Mouse (Mus musculus) intestine, embryonic 16.5 days (tissue): ENCODE data around the gene Mtmr12. TPM values are rescaled to one million over a fixed set of nuclear protein-coding genes. Genes with fewer than 3 reads are reported as not detected.
A peak's percentile ranks its signal among the peaks of the same experiment; 100 is the strongest.

Source experiments
- ATAC-seq: fragments of 200-750 bp; cut with Nextera tagmentation; 2 replicates; pipeline ENCODE4 v1.8.0; 2017; ENCODE audit warnings: moderate TSS enrichment, moderate library complexity
- H3K27ac ChIP-seq: fragments of 300-500 bp; sonication (generic); 2 replicates; pipeline ENCODE4 v1.5.1; 2014; ENCODE audit warnings: mild to moderate bottlenecking, low read length
- H3K27me3 ChIP-seq: fragments of 300-500 bp; sonication (generic); replicated peaks from 2 replicates; pipeline ENCODE4 v1.6.1; 2014; ENCODE audit warnings: low read length, control low read depth, mixed read lengths; ENCODE audit not compliant: control insufficient read depth, insufficient read depth
- H3K36me3 ChIP-seq: fragments of 300-500 bp; sonication (generic); 2 replicates; pipeline ENCODE4 v1.6.1; 2014; ENCODE audit warnings: low read length, control low read depth; ENCODE audit not compliant: control insufficient read depth, insufficient read depth
- H3K4me1 ChIP-seq: fragments of 300-500 bp; sonication (generic); 2 replicates; pipeline ENCODE4 v1.6.1; 2014; ENCODE audit warnings: low read length, control low read depth, mixed read lengths; ENCODE audit not compliant: control insufficient read depth, insufficient read depth
- H3K4me2 ChIP-seq: fragments of 300-500 bp; sonication (generic); 2 replicates; pipeline ENCODE4 v1.6.1; 2014; ENCODE audit warnings: low read depth, low read length, control low read depth
- H3K4me3 ChIP-seq: fragments of 300-500 bp; sonication (generic); 2 replicates; pipeline ENCODE4 v1.5.1; 2014; ENCODE audit warnings: mild to moderate bottlenecking, low read length
- H3K9ac ChIP-seq: fragments of 300-500 bp; sonication (generic); 2 replicates; pipeline ENCODE4 v1.6.1; 2014; ENCODE audit warnings: low read depth, low read length
- H3K9me3 ChIP-seq: fragments of 300-500 bp; sonication (generic); 2 replicates; pipeline ENCODE4 v1.6.1; 2016; ENCODE audit warnings: low read length, control low read depth; ENCODE audit not compliant: control insufficient read depth
- WGBS: fragments of 180-500 bp; shearing (Covaris S2); extraction: QIAGEN DNeasy Blood & Tissue Kit; methylation state at CpG from one replicate; pipeline ENCODE4 v1.1.7; 2014; 5-methylcytosine and 5-hydroxymethylcytosine counted together
- microRNA counts: library from miRNA; unstranded; fragments of <30 nt; microRNA quantifications from one replicate; lab custom pipeline; 2016
- microRNA-seq: library from miRNA; unstranded; fragments of <30 nt; microRNA quantifications from one replicate; pipeline ENCODE4, GENCODE M21; 2016
- polyA plus RNA-seq: library from polyadenylated mRNA; unstranded; fragments of >200 nt; fragmentation: Nextera tagmentation; extraction: Ambion mirVana; gene quantifications from 2 replicates; pipeline ENCODE4 v1.2.1, GENCODE M21; 2015

Mtmr12 gene
- polyA plus RNA-seq, 1 experiment from 2014 or later = 16.4 TPM

DNA sequence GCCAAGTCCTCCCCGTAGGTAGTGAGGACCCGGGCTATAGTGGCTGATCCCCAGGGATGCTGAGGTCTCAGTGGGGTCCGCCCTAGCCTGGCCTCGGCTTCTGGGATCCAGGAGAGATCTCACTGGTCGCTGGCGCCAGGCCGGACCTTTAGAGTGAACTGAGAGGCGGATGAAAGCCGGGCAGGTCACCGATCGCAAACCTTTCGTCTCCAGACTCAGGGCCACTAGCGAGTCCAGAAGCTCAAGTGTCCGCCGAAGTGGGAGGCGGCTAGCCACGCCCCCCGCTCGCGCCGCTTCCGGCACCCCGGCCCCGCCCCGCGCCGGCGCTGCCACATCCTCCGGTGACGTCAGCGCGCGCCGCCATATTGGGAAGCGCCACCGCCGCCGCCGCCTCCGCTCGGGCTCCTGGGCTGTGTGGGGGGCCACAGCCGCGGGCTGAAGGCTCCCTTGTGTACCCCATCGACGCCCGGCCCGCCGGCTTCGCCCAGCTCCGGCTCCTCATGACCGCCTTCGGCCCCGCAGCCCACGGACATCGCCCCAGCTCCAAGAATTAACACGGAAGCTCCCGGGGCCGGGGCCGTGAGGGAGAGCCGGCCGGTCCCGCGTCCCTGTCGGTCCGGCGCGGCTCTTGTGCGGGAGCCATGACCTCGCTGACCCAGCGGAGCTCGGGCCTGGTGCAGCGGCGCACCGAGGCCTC is 116.4 kb downstream of the Mtmr12 start, which contains the start of gene Golph3:
Gene Golph3, plus strand, starts transcription at position 360 of the 697 bp plus-strand sequence.
- peak within 1 kb of the TSS; percentile 98 for H3K4me3 ChIP-seq
- peak within 1 kb of the TSS; percentile 95 for H3K27ac ChIP-seq
- peak within 1 kb of the TSS; percentile 83 for H3K4me2 ChIP-seq
- WGBS = under 1% methylated on average over 74 of the region's 74 CpGs
- peaks cover 11% of the 10 kb centered on the region for H3K4me1 ChIP-seq
- no peaks in the 10 kb centered on the region for H3K9me3 ChIP-seq
- peak within 1 kb of the TSS; percentile 99 for H3K9ac ChIP-seq
- H3K27me3 ChIP-seq = no peaks in the 10 kb centered on the region
- no peaks in the 10 kb centered on the region for H3K36me3 ChIP-seq
- ATAC-seq = peak; percentile 96

DNA sequence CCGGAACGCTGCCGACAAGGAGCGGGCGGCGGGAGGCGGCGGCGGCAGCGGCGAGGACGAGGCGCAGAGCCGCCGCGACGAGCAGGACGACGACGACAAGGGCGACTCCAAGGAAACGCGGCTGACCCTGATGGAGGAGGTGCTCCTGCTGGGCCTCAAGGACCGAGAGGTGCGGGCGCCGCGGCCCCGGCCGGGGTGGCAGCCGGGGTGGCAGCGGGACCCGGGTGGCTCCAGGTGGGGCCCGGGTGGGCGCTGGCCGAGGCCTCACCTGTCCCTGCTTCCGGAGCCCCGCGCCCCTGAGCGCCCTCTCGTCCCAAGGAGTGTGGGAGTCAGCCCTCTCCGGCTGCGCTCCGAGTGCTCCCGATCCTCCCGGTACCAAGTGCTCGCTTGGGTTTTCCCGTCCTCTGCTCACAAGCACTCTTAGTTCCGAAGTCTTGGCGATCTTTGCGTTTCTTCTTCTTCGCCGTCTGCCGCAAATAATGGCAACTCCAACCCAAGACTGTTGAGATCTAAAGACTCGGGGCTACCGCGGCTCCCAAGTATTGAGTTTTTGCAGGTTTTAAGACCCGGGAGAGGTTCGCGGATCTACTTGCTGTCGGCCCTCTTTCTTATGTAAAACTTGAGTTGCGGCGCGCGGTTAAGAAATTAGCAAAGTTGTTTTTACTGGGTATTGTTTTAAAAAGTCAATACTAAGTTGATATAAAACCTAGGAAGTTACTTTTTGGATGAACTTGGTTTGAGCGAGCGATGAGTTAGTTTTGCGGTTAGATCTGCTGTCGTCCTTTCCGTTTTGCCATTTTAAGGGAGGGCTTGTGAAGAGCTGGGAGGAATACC is 117.2 kb downstream of the Mtmr12 start, which contains the start of gene 1810049J17Rik:
Gene 1810049J17Rik, minus strand, starts transcription at position 112 of the 834 bp plus-strand sequence.
- H3K4me2 ChIP-seq = peak within 1 kb of the TSS; percentile 83
- H3K27ac ChIP-seq = peak within 1 kb of the TSS; percentile 95
- peak; percentile 45 for ATAC-seq
- H3K27me3 ChIP-seq = no peaks in the 10 kb centered on the region
- WGBS = under 1% methylated on average over 70 of the region's 70 CpGs
- peak within 1 kb of the TSS; percentile 98 for H3K4me3 ChIP-seq
- no peaks in the 10 kb centered on the region for H3K36me3 ChIP-seq
- H3K9me3 ChIP-seq = no peaks in the 10 kb centered on the region
- peaks cover 11% of the 10 kb centered on the region for H3K4me1 ChIP-seq
- peak within 1 kb of the TSS; percentile 99 for H3K9ac ChIP-seq

DNA sequence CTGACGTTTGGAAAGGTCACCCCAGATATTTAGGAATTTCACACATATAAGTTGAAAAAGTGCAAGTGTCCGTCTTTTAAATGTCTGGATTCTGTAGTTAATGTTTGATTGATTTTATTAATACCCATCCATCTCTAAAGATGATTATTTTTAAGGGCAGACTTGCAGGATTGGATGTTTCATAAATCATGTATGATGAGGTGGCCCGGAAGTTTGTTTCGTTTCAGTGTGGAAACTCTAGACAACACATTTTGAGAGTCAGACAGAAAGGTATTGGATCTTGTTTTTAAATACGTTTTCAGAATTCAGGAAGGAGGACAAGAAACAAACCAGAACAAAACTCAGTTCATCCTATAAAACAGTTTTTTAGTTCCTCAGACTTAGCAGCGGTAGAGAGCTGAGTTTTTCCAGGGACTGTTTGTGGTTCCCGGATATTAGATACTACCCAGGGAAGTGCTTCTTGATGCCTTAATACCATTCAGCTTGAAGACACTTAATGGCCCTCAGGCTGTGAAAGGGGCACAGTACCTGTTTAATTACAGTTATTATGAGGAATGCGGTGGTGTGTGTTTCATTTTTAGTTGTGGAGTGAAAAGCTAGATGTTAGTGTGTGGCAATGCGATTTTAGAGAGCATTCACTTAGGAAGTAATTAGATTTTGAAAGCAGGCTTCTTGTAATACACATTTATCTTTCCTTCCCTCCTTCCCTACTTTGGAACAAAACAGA is 118.0 kb downstream of the Mtmr12 start:
- H3K4me3 ChIP-seq = peak overlapping the region; percentile 98
- WGBS = 11% methylated on average over 9 of the region's 9 CpGs
- no peaks in the 10 kb centered on the region for H3K27me3 ChIP-seq
- H3K27ac ChIP-seq = no peak overlapping the region
- H3K4me2 ChIP-seq = peak overlapping the region; percentile 83
- ATAC-seq = no peak
- no peaks in the 10 kb centered on the region for H3K36me3 ChIP-seq
- H3K4me1 ChIP-seq = peaks cover 11% of the 10 kb centered on the region
- H3K9me3 ChIP-seq = no peaks in the 10 kb centered on the region
- H3K9ac ChIP-seq = peak overlapping the region; percentile 99

MicroRNAs encoded within 50 kb of the gene (microRNA counts, 519-probe panel; counts per million panel counts)
- microRNA mmu-miR-1898 (lab: Ali Mortazavi, UCI) = 1,564 counts per million, percentile 14 among the panel's probes with 10 or more counts

Small RNAs within 50 kb of the gene (microRNA-seq; reads per million reads assigned to microRNA genes)
- not detected for gene Mir1898

Other genes with a start within 250 kb of the Mtmr12 start
- gene Sub1, start 208.0 kb upstream of the Mtmr12 start, polyA plus RNA-seq = 527 and 590 TPM in 2 replicates
- 79.7 and 86.9 TPM in 2 replicates for gene Zfr, start 87.2 kb upstream of the Mtmr12 start, polyA plus RNA-seq
- gene Golph3, start 116.4 kb downstream of the Mtmr12 start, polyA plus RNA-seq = 66.9 and 74.3 TPM in 2 replicates
- gene 1810049J17Rik, start 116.9 kb downstream of the Mtmr12 start, polyA plus RNA-seq = 0.81 and 2.1 TPM in 2 replicates